Mouse (Mus musculus) heart, postnatal 0 days (tissue): ENCODE results near the gene Plekha5. TPM values are rescaled to one million over a fixed set of nuclear protein-coding genes. Genes with fewer than 3 reads are reported as not detected.
"Not testable (repeated sequence)": the region's sequence is repeated elsewhere in the genome, so short reads cannot be mapped to it uniquely, and the experiment has no call there.

Experiments
- ATAC-seq: fragments of 200-750 bp; cut with Nextera tagmentation; 2 replicates; pipeline ENCODE4 v1.8.0; 2017; ENCODE audit warnings: low read depth, moderate number of reproducible peaks, moderate library complexity; ENCODE audit not compliant: insufficient read depth
- DNase-seq: peaks from one replicate; pipeline ENCODE4 v3.0.0-alpha.2; 2016; ENCODE audit warnings: low spot score
- H3K27ac ChIP-seq: fragments of 300-500 bp; sonication (generic); 2 replicates; pipeline ENCODE4 v1.5.1; 2014; ENCODE audit warnings: low read depth, mild to moderate bottlenecking
- H3K27me3 ChIP-seq: fragments of 300-500 bp; sonication (generic); 2 replicates; pipeline ENCODE4 v1.6.1; 2014; ENCODE audit warnings: low read length, mixed read lengths; ENCODE audit not compliant: control insufficient read depth, insufficient read depth
- H3K36me3 ChIP-seq: fragments of 300-500 bp; sonication (generic); replicated peaks from 2 replicates; pipeline ENCODE4 v1.6.1; 2014; ENCODE audit warnings: low read length, mixed read lengths; ENCODE audit not compliant: control insufficient read depth, insufficient read depth
- H3K4me1 ChIP-seq: fragments of 300-500 bp; sonication (generic); 2 replicates; pipeline ENCODE4 v1.6.1; 2014; ENCODE audit warnings: antibody characterized with exemption; ENCODE audit not compliant: control insufficient read depth, insufficient read depth
- H3K4me2 ChIP-seq: fragments of 300-500 bp; sonication (generic); 2 replicates; pipeline ENCODE4 v1.6.1; 2014; ENCODE audit warnings: low read depth, mild to moderate bottlenecking, low read length, moderate library complexity
- H3K4me3 ChIP-seq: fragments of 300-500 bp; sonication (generic); 2 replicates; pipeline ENCODE4 v1.5.1; 2014; ENCODE audit warnings: low read depth, low read length
- H3K9ac ChIP-seq: fragments of 300-500 bp; sonication (generic); replicated peaks from 2 replicates; pipeline ENCODE4 v1.6.1; 2014; ENCODE audit warnings: low read depth, low read length, mixed read lengths
- H3K9me3 ChIP-seq: fragments of 300-500 bp; sonication (generic); replicated peaks from 2 replicates; pipeline ENCODE4 v1.6.1; 2016; ENCODE audit warnings: low read length; ENCODE audit not compliant: control insufficient read depth
- CTCF ChIP-seq: IDR thresholded peaks from 2 replicates; pipeline ENCODE4 v1.5.1; 2016; ENCODE audit warnings: antibody characterized with exemption, control low read depth, low read depth
- EP300 ChIP-seq: IDR thresholded peaks from 2 replicates; pipeline ENCODE4 v1.6.1; 2016; ENCODE audit warnings: antibody characterized with exemption, low read depth
- WGBS: fragments of 180-500 bp; shearing (Covaris S2); extraction: QIAGEN DNeasy Blood & Tissue Kit; methylation state at CpG from one replicate; pipeline ENCODE4 v1.1.7; 2014; 5-methylcytosine and 5-hydroxymethylcytosine counted together
- polyA plus RNA-seq: library from polyadenylated mRNA; unstranded; fragments of >200 nt; fragmentation: Nextera tagmentation; extraction: Ambion mirVana; gene quantifications from 2 replicates; pipeline ENCODE4 v1.2.1, GENCODE M21; 2015
- total RNA-seq: library from RNA; depleted of rRNA; stranded (reverse); fragments of >200 nt; gene quantifications from 2 replicates; pipeline ENCODE4 v1.2.3, GENCODE M21; 2014; ENCODE audit warnings: low replicate concordance

Plekha5 gene
- total and polyA plus RNA-seq, 2 experiments from 2014 or later = 15.4 to 34.0 TPM

DNA sequence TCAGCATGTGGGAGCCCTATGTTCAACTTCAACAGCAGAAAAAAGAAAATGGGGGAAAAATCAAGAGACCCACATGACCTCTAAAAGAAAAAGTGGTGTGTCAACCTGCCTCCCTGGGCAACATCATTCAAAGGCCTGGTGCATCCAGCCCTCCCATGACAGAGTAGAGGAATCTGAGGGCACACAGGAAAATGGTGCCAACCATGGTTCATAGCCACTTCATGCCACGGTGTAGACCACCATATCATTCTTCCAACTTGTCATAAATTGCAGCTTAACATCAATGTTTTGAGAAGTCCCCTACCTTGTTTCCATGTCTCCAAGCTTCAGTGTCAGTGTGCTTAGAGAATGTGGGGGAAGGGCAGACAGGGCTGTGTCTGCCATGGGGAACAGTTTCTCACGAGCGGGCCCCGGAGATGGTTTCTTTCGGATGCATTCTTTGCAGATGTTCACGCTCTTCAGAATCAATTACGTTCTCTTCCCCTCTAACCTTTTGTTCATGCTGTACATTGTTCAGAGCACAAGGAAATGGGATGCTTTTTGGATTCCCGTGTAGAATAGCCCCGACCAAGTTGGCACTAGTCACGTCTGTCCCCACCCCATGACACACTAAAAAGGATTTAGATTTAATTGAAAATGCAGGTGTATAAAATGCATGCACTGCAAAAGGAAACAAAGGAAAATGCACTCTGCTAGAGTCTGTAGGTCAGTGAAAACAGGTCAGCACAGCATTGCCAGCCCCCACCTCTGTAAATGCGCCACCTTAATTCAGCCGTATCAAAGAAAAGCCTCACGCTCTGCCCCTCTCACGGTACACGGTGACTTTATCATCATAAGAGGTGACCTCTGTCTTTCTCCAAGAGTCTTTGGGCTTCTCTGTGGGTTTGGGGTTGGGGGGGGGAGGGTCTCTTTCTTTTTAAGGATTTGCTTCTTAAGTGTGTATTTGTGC lies 173.8 kb downstream of the Plekha5 start:
- DNase-seq (no peak), ATAC-seq (no peak)
- H3K27me3 ChIP-seq = no peaks in the 10 kb centered on the region
- H3K9me3 ChIP-seq = no peaks in the 10 kb centered on the region
- no peak overlapping the region for H3K27ac ChIP-seq
- H3K9ac ChIP-seq = no peak overlapping the region
- H3K4me1 ChIP-seq = no peaks in the 10 kb centered on the region
- no peak for TF ChIP-seq EP300
- TF ChIP-seq CTCF = no peak
- H3K36me3 ChIP-seq = peaks cover 38% of the 10 kb centered on the region
- 87% methylated on average over 15 of the region's 15 CpGs for WGBS
- no peak overlapping the region for H3K4me2 ChIP-seq
- no peak overlapping the region for H3K4me3 ChIP-seq

DNA sequence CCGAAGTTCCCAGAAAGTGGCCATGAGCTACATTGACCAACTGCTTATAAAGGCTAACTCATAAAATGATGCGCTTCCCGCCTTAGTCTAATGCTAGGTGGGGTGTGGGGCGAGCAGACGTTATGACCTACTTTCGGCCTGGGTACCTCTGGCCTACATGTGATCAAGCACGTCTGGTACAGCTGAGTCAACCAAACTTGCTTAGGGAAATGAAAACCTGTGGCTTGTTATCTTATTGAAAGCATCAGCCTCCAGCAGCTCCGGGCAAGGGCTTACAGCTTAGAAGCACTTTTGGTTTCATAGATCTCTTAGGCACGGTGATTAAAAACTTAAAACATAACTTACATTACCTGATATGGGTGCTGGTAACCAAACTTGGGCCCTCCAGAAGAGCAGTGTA lies 174.7 kb downstream of the Plekha5 start:
- Histone ChIP-seq H3K27me3 (no peaks in the 10 kb centered on the region), H3K9me3 (no peaks in the 10 kb centered on the region), H3K36me3 (peaks cover 29% of the 10 kb centered on the region), H3K27ac (no peak overlapping the region; the same call in 1 of the 2 replicates), H3K4me1 (no peaks in the 10 kb centered on the region), H3K9ac (no peak overlapping the region), H3K4me3 (no peak overlapping the region), H3K4me2 (no peak overlapping the region)
- ATAC-seq (no peak), DNase-seq (no peak)
- WGBS = 89% methylated on average over 9 of the region's 9 CpGs
- TF ChIP-seq EP300 (no peak), CTCF (no peak)

DNA sequence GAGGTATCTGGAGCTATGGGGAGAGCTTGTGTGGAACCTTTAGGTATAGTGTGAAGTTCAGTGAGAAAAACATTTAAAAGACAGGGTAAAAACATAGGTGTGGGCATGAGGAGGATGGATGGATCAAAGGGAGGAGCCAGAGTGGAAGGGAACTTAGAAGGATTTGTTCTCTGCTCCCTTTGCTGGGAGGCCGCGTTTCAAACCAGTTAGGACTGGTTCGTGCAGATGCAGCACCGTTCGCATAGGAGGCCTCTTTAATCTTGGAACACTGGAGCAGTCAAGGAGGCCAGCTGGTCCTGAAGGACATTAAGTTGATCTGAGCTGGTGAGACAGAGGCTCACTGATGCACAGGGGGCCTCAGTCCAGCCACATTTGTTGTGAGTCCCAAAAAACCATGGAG lies 175.5 kb downstream of the Plekha5 start:
- Histone ChIP-seq H3K27ac (no peak overlapping the region; the same call in 1 of the 2 replicates), H3K9ac (no peak overlapping the region), H3K27me3 (no peaks in the 10 kb centered on the region), H3K4me1 (no peaks in the 10 kb centered on the region), H3K36me3 (peaks cover 21% of the 10 kb centered on the region), H3K4me3 (no peak overlapping the region), H3K4me2 (no peak overlapping the region), H3K9me3 (no peaks in the 10 kb centered on the region)
- 79% methylated on average over 5 of the region's 5 CpGs for WGBS
- no peak for ATAC-seq
- no peak for DNase-seq
- TF ChIP-seq EP300 (no peak), CTCF (no peak)

DNA sequence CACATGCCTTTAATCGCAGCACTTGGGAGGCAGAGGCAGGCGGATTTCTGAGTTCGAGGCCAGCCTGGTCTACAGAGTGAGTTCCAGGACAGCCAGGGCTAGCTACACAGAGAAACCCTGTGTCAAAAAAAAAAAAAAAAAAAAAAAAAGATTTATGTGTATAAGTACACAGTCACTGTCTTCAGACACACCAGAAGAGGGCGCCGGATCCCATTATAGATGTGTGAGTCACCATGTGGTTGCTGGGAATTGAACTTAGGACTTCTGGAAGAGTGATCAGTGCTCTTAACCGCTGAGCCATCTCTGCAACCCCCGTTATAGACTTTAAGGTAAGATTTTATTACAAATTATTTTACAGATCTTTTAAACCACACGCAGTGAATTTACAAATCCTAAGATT lies 176.8 kb downstream of the Plekha5 start:
- 94% methylated on average over 8 of the region's 8 CpGs for WGBS
- not testable (repeated sequence) for H3K9ac ChIP-seq, H3K4me3 ChIP-seq, H3K4me2 ChIP-seq, H3K27ac ChIP-seq, H3K4me1 ChIP-seq, DNase-seq, H3K27me3 ChIP-seq, H3K9me3 ChIP-seq, ATAC-seq
- H3K36me3 ChIP-seq = peaks cover 11% of the 10 kb centered on the region

DNA sequence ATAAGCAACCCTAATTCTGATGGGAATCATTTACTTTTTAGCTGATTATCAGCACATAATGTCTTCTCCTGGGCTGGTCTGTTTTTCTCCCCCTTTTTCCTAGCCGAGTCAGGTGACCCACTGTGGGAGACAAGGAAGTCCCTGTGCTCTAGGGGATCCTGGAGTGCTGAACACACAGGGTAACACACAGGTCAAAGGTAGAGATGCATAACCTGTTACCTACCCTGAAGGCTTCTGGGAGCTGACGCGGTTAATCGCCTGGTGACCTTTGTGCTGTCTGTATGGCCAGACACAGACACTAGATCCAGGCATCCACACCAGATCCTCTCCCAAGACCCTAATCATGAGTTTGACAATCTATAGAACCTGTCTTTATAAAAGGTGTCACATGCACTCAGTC lies 177.3 kb downstream of the Plekha5 start:
- DNase-seq (no peak), ATAC-seq (no peak)
- 90% methylated on average over 4 of the region's 4 CpGs for WGBS
- H3K9ac ChIP-seq = no peak overlapping the region
- peaks cover 6% of the 10 kb centered on the region for H3K36me3 ChIP-seq
- H3K4me3 ChIP-seq = no peak overlapping the region
- no peaks in the 10 kb centered on the region for H3K27me3 ChIP-seq
- no peak overlapping the region for H3K4me2 ChIP-seq
- no peak for TF ChIP-seq CTCF
- no peak for TF ChIP-seq EP300
- H3K9me3 ChIP-seq = no peaks in the 10 kb centered on the region
- no peak overlapping the region for H3K27ac ChIP-seq
- H3K4me1 ChIP-seq = no peaks in the 10 kb centered on the region
